Mouse (Mus musculus) natural killer cell, adult 2 months (primary cell): ENCODE data around the gene Cog6.

ENCODE experiments used
- DNase-seq, 2 experiments: peaks; one replicate each; pipeline ENCODE4 v3.0.0; 2022; ENCODE audit warnings: low spot score in 2 of 2

Cog6 gene

GRCm38 (mm10) chr3:53032432-53032831 is 15.4 kb upstream of the Cog6 start:
- DNase-seq: no peak

GRCm38 (mm10) chr3:53031586-53031985 is 14.5 kb upstream of the Cog6 start:
- no peak for DNase-seq

- peak; percentile 31 to 69 for DNase-seq
These were observed 12.0 kb upstream of the Cog6 start for GRCm38 (mm10) chr3:53029046-53029445.

- DNase-seq: no peak
These were observed 10.3 kb upstream of the Cog6 start for GRCm38 (mm10) chr3:53027333-53027732.

- no peak for DNase-seq
These were observed 9.6 kb downstream of the Cog6 start for GRCm38 (mm10) chr3:53007411-53007810.

GRCm38 (mm10) chr3:53004406-53005114 is 12.5 kb downstream of the Cog6 start:
- DNase-seq: peak in 1 of 2 experiments; percentile 9

GRCm38 (mm10) chr3:53002076-53002475 is 15.0 kb downstream of the Cog6 start:
- DNase-seq: no peak

- DNase-seq: no peak
These were observed 17.0 kb downstream of the Cog6 start for GRCm38 (mm10) chr3:52999996-53000395.

GRCm38 (mm10) chr3:52999016-52999744 is 17.9 kb downstream of the Cog6 start:
- DNase-seq: no peak

GRCm38 (mm10) chr3:52997381-52997780 is 19.7 kb downstream of the Cog6 start:
- DNase-seq: no peak

- DNase-seq: no peak
These were observed 20.4 kb downstream of the Cog6 start for GRCm38 (mm10) chr3:52996635-52997034.

- DNase-seq: no peak
These were observed 22.4 kb downstream of the Cog6 start for GRCm38 (mm10) chr3:52994666-52995065.

- DNase-seq: no peak
These were observed 23.7 kb downstream of the Cog6 start for GRCm38 (mm10) chr3:52993296-52993695.

GRCm38 (mm10) chr3:52990041-52990737 is 26.8 kb downstream of the Cog6 start:
- peak in 1 of 2 experiments; percentile 27 for DNase-seq

- peak; percentile 14 to 18 for DNase-seq
These were observed 31.5 kb downstream of the Cog6 start for GRCm38 (mm10) chr3:52985508-52985941.

- DNase-seq: no peak
These were observed 33.3 kb downstream of the Cog6 start for GRCm38 (mm10) chr3:52983772-52984171.

- no peak for DNase-seq
These were observed 34.0 kb downstream of the Cog6 start for GRCm38 (mm10) chr3:52982993-52983392.

- DNase-seq: peak; percentile 61 to 80
These were observed 42.1 kb downstream of the Cog6 start for GRCm38 (mm10) chr3:52974674-52975556.

- peak; percentile 16 to 32 for DNase-seq
These were observed 44.1 kb downstream of the Cog6 start for GRCm38 (mm10) chr3:52972916-52973315.

GRCm38 (mm10) chr3:52967046-52967445 is 50.0 kb downstream of the Cog6 start:
- DNase-seq: no peak

- DNase-seq: no peak
These were observed 52.8 kb downstream of the Cog6 start for GRCm38 (mm10) chr3:52964206-52964605.
